Mouse (Mus musculus) hindbrain, embryonic 10.5 days (tissue): ENCODE results near the gene Dgkg. TPM values are rescaled to one million over a fixed set of nuclear protein-coding genes. Genes with fewer than 3 reads are reported as not detected.
A peak's percentile ranks its signal among the peaks of the same experiment; 100 is the strongest.

Experiments used
- DNase-seq: peaks from one replicate; pipeline ENCODE4 v3.0.0-alpha.2; 2017; ENCODE audit warnings: low spot score
- H3K27ac ChIP-seq: fragments of 300-500 bp; sonication (generic); 2 replicates; pipeline ENCODE4 v1.5.1; 2016; ENCODE audit warnings: mild to moderate bottlenecking, moderate library complexity
- H3K27me3 ChIP-seq: fragments of 300-500 bp; sonication (generic); 2 replicates; pipeline ENCODE4 v1.6.1; 2016; ENCODE audit warnings: mild to moderate bottlenecking; ENCODE audit not compliant: poor library complexity, insufficient read depth, severe bottlenecking
- H3K36me3 ChIP-seq: fragments of 300-500 bp; sonication (generic); 2 replicates; pipeline ENCODE4 v1.6.1; 2016; ENCODE audit warnings: mild to moderate bottlenecking, moderate library complexity
- H3K4me1 ChIP-seq: fragments of 300-500 bp; sonication (generic); replicated peaks from 2 replicates; pipeline ENCODE4 v1.6.1; 2016; ENCODE audit warnings: mild to moderate bottlenecking
- H3K4me3 ChIP-seq: fragments of 300-500 bp; sonication (generic); 2 replicates; pipeline ENCODE4 v1.5.1; 2016; ENCODE audit warnings: mild to moderate bottlenecking, moderate library complexity
- H3K9me3 ChIP-seq: fragments of 300-500 bp; sonication (generic); 2 replicates; pipeline ENCODE4 v1.6.1; 2016; ENCODE audit warnings: mild to moderate bottlenecking, moderate library complexity
- WGBS: fragments of 180-500 bp; shearing (Covaris S2); methylation state at CpG from one replicate; pipeline ENCODE4 v1.1.7; 2016; 5-methylcytosine and 5-hydroxymethylcytosine counted together
- polyA plus RNA-seq: library from polyadenylated mRNA; unstranded; fragments of >200 nt; fragmentation: Nextera tagmentation; extraction: Ambion mirVana; gene quantifications from 2 replicates; pipeline ENCODE4 v1.2.1, GENCODE M21; 2016

Gene Dgkg
- polyA plus RNA-seq, 1 experiment from 2014 or later = 0.20 TPM

DNA sequence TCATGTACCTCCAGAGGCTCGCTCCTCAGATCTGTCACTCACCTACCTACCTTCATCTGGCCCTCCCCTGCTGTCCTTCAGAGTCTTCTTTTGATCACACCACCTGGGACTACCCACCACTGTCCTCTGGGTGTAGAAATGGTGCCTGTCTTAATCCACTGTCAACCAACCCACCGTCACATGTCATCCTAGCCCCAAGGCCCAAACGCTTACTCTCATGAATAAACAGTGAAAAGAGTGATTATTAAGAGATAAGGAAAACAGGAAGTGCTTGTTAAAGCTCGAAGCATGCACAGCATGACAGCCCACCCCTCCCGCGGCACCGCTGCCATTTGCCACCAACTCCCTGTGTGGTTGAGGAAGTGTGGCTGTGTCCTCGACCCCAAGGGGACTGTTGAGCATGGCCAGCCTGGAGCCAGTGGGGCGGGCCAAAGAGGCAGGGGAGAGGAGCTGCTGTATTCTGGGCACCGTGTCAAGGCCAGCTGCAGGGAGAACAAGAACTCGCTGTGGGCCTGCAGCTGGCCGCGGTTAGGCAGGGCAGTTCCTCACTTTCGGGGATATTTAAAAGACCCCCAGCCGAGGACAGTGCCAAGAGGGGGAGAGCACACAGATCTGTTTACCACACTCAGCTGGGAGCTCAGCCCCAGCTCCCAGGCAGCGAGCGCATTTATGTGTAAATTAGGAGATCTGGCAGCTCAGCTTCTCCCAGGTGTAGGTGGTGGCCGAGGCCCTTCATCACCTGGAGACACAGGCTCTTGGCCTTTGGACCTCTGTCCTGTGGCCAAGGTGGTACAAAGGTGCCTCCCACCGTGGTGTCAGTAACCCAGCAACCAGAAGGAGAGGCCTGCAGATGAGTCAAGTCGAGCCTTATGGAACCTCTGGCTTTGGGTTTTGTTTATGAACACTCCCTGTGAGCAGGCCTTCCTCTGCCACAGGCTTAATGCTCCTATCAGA is 139.3 kb downstream of the Dgkg start:
- peaks cover 29% of the 10 kb centered on the region for H3K4me1 ChIP-seq
- 12% methylated on average over 20 of the region's 20 CpGs for WGBS
- 0 out of 2 replicates have a peak, but pooled peaks cover 1% of the 10 kb centered on the region for H3K9me3 ChIP-seq
- DNase-seq = peak; percentile 15
- no peak overlapping the region for H3K27ac ChIP-seq
- H3K27me3 ChIP-seq = no peaks in the 10 kb centered on the region
- no peak overlapping the region for H3K4me3 ChIP-seq
- H3K36me3 ChIP-seq = no peaks in the 10 kb centered on the region

DNA sequence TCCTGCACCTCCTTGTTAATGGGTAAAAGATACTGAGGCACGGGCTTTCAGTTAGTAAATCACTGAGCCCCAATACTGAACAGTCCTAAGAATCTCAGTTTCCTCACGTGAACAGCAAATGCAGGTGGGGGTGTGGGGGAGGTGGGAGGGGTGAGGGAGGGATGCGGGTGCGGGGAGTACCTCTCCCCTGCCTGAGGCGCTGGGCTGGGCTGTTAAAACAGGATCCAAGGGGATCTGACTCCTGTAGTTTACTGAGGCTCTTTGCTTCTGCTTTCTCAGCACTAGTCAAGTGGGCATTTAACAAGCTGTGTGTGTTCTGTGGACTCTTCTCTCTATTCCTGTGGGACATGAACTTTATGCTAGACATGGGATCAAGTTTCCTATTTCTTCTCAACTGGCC is 141.5 kb downstream of the Dgkg start:
- Histone ChIP-seq H3K9me3 (0 out of 2 replicates have a peak, but pooled peaks cover 3% of the 10 kb centered on the region), H3K4me3 (no peak overlapping the region), H3K4me1 (peaks cover 34% of the 10 kb centered on the region), H3K36me3 (no peaks in the 10 kb centered on the region), H3K27ac (no peak overlapping the region), H3K27me3 (no peaks in the 10 kb centered on the region)
- no peak for DNase-seq
- 40% methylated on average over 5 of the region's 5 CpGs for WGBS

DNA sequence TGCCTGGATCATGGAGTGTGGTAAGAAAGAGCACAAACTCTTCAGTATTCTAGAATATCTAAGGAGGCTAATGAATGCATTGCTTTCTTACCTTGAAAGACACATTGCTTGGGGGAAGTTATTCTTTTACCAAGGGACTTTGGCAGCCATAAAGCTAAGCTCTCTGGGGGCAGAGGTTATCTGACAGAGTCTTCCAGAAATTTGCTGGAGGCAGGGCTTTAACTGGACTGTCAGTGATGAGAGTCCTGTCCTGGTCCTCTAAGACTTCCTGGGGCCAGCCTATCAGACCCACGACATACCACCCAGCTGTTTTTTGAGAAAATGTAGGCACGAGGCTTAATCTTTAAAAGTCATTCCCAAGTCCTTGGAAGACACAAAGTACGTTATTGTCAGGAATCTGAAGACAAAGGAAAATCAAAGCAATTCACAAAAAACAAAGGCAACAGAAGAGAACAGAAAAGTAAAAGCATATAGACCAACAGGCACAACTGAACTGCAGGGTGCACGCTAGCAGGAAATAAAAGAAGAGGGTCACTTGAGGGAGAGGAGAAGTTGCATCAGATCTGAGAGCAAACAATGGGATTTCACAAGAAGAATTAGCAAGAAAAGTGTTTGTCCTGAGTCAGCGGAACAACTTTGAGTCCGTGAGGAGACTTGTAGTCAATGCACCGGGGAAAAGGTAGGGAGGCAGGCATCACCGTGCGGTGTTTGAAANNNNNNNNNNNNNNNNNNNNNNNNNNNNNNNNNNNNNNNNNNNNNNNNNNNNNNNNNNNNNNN is 146.0 kb downstream of the Dgkg start:
- WGBS = 59% methylated on average over 9 of the region's 9 CpGs
- H3K27me3 ChIP-seq = no peaks in the 10 kb centered on the region
- 0 out of 2 replicates have a peak, but pooled peaks cover 3% of the 10 kb centered on the region for H3K9me3 ChIP-seq
- H3K27ac ChIP-seq = no peak overlapping the region
- no peak for DNase-seq
- H3K4me1 ChIP-seq = peaks cover 25% of the 10 kb centered on the region
- H3K4me3 ChIP-seq = no peak overlapping the region
- no peaks in the 10 kb centered on the region for H3K36me3 ChIP-seq

DNA sequence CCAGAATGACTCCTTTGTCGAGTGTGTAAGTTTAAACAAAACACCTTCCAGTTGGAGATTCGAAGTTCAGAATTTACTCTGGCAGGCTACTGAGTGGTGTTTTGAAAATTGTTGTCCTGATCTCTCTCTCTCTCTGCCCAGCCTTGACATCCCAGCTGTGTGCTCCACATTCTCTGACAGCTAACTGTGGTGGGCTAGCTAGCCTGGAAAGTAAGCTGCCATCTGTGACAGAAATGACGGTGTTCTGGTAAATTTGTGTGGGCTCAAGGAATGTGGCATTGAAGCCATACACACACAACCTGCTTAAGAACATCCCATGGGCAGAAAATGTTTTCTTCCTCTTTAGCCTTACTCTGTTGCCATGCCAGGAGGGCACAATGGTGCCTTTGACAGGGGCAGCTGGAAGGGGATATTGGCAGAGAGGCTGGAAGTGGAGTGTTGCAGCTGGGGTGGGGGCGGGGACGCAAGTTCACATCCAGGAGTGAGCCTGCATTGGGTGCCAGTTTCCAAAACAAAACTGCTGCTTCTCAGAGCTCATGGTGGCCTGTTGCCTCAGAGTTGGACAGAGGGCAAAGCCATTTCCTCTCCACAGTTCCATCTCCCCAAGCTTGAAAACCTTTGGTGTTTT is 148.0 kb downstream of the Dgkg start:
- H3K4me1 ChIP-seq = peaks cover 27% of the 10 kb centered on the region
- H3K4me3 ChIP-seq = no peak overlapping the region
- H3K36me3 ChIP-seq = no peaks in the 10 kb centered on the region
- WGBS = 77% methylated on average over 5 of the region's 5 CpGs
- H3K27me3 ChIP-seq = no peaks in the 10 kb centered on the region
- no peak for DNase-seq
- H3K27ac ChIP-seq = no peak overlapping the region
- 0 out of 2 replicates have a peak, but pooled peaks cover 3% of the 10 kb centered on the region for H3K9me3 ChIP-seq

DNA sequence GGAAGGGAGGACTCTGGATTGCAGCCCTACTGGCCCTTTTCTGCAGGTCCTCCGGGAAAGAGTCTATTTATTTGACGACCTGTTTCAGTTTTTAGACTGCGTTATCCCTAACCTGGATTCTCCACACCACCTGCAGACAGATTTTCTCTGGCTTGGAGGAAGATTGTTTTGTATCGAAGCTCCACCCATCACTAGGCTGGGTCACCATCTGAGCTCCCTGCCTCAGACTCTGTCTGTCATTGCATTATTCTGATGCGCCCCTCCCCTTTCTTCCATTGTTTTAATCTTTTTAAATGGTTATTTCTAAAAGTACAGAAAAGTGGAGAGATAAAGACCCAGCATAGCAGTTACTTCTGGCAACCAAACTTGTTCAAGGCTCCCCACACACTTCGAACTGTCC is 151.4 kb downstream of the Dgkg start:
- WGBS = 46% methylated on average over 6 of the region's 6 CpGs
- DNase-seq = no peak
- H3K27ac ChIP-seq = no peak overlapping the region
- H3K36me3 ChIP-seq = no peaks in the 10 kb centered on the region
- no peaks in the 10 kb centered on the region for H3K27me3 ChIP-seq
- H3K9me3 ChIP-seq = no peaks in the 10 kb centered on the region
- H3K4me3 ChIP-seq = no peak overlapping the region
- H3K4me1 ChIP-seq = peaks cover 22% of the 10 kb centered on the region

DNA sequence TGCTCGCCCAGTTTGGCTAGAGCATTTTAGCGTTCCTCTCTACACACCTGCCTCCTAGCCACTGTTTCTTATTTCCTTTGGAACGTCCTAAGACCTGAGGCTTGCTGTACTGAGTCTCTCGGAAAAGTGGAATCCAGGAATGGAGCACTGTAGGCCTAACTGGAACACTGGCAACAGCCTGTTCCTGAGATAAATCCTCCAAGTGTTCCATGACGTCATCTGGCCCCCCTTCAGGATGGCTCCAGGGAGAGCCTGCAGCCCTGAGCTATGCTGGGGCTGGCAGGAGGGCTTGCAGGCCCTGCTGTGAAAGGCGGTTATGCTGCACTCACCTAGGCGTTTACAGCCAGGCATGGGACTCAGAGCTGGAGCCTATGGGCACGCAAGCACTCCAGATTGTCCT is 152.2 kb downstream of the Dgkg start:
- H3K4me1 ChIP-seq = peaks cover 22% of the 10 kb centered on the region
- no peak for DNase-seq
- WGBS = 39% methylated on average over 8 of the region's 8 CpGs

DNA sequence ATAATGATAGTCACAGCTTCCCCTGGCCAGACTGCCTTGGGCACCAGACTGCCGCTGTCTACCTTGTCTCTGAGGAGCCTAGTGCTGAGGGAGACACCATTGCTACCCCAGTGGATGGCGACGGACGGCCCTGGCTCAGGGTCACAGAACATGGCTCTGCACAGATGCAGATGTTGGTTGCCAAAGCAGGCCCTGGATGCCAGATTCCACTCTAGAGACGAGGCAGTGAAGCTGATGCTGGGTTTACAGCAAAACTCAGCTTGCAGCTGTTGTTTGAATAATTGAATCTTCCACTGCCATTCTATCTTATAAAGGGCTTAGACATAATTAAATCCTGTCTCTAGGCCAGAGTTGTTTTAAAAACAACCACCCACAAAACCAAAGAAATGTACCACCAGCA is 153.0 kb downstream of the Dgkg start:
- 83% methylated on average over 5 of the region's 5 CpGs for WGBS
- peaks cover 15% of the 10 kb centered on the region for H3K4me1 ChIP-seq
- H3K36me3 ChIP-seq = no peaks in the 10 kb centered on the region
- no peak for DNase-seq
- no peaks in the 10 kb centered on the region for H3K27me3 ChIP-seq
- H3K9me3 ChIP-seq = no peaks in the 10 kb centered on the region
- no peak overlapping the region for H3K27ac ChIP-seq
- H3K4me3 ChIP-seq = no peak overlapping the region

More for the DNA sequence above, 152.2 kb downstream of the Dgkg start:
- Histone ChIP-seq H3K27ac (no peak overlapping the region), H3K27me3 (no peaks in the 10 kb centered on the region), H3K9me3 (no peaks in the 10 kb centered on the region), H3K36me3 (no peaks in the 10 kb centered on the region), H3K4me3 (no peak overlapping the region)

DNA sequence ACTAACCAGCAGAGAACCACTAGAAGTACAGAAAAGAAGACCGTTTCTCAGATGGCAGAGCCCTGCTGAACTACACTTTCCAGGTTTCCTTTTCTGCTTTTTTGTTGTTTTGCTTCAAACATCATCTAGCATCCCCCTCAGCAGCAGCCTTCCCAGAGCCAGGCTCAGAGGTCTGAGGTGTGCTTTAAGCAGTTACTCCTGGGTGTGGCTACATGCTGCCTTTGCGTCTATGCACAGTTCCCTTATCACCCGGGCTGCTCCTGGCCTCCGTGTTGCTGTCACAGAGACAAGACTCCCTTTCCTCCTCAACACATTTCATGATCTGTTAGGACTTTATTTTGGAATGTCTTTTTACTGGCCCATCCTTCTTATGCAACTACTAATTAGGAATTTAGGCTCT is 153.6 kb downstream of the Dgkg start:
- Histone ChIP-seq H3K9me3 (no peaks in the 10 kb centered on the region), H3K27ac (no peak overlapping the region), H3K27me3 (no peaks in the 10 kb centered on the region), H3K4me3 (no peak overlapping the region), H3K4me1 (peaks cover 12% of the 10 kb centered on the region), H3K36me3 (no peaks in the 10 kb centered on the region)
- DNase-seq = no peak
- WGBS = 85% methylated on average over 4 of the region's 4 CpGs

DNA sequence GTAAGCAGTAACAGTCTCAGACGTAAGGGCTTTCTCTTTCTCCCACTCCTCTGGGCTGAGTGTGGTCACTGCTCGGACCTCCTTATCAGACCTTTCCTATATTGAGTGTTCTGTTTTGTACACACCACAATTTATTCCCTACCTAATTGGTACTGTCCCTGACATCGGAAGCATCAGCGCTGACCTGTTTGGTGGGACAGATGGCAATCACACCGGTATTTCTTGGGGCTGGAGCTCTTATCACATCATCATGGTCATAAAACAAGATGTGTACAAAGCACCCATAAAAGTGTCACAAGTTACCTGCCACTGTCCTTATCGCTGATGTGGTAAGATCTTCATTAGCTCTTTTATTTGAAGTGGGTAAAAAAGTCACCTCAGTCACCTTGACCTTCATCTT is 155.2 kb downstream of the Dgkg start:
- no peak for DNase-seq
- H3K4me3 ChIP-seq = no peak overlapping the region
- no peaks in the 10 kb centered on the region for H3K27me3 ChIP-seq
- H3K9me3 ChIP-seq = no peaks in the 10 kb centered on the region
- 91% methylated on average over 6 of the region's 6 CpGs for WGBS
- no peak overlapping the region for H3K27ac ChIP-seq
- H3K36me3 ChIP-seq = no peaks in the 10 kb centered on the region
- peaks cover 12% of the 10 kb centered on the region for H3K4me1 ChIP-seq

DNA sequence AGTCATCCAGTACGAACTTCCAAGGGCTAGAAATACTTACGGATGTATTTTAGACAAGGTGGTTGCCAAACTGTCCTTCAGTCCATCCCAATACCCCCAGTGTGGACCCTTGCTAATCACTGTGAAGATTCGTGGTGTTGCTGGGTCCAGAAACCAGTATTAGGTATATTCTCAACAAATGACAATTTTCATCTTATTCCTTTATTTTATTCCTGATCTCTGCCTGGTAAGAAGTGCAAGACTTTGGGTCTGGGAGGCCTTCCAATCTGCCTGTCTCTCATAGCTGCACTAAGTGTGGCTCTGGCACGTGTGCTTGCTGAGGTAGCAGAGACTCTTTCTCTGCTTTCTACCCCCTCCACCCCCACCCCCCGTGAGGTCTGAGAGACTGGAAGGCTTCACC is 156.5 kb downstream of the Dgkg start:
- no peak for DNase-seq
- Histone ChIP-seq H3K27me3 (no peaks in the 10 kb centered on the region), H3K9me3 (no peaks in the 10 kb centered on the region), H3K27ac (no peak overlapping the region), H3K4me3 (no peak overlapping the region), H3K4me1 (peaks cover 7% of the 10 kb centered on the region), H3K36me3 (no peaks in the 10 kb centered on the region)
- WGBS = 88% methylated on average over 5 of the region's 5 CpGs

DNA sequence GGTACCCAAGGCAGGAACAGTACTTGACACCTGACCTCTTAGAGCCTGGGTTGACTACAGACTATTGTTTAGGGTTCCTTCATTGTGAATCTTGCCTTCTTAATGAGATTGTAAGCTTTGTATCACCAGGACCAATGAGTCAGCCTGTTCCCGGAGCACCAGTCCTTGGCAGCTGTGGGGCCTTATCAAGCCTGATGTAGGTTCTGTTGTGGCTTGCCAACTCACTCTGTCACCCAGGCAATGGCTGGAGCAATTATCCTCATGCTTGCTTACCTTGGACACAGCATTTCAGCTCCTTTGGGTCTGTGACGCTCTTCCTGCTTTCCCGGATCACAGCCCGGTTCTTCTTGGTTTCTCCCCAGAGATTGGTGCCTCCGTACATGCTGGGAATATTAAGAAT is 157.1 kb downstream of the Dgkg start:
- Histone ChIP-seq H3K27ac (no peak overlapping the region), H3K9me3 (no peaks in the 10 kb centered on the region), H3K4me1 (peaks cover 2% of the 10 kb centered on the region; the same call in 1 of the 2 replicates), H3K4me3 (no peak overlapping the region), H3K27me3 (no peaks in the 10 kb centered on the region), H3K36me3 (no peaks in the 10 kb centered on the region)
- WGBS = 90% methylated on average over 5 of the region's 5 CpGs
- DNase-seq = no peak

DNA sequence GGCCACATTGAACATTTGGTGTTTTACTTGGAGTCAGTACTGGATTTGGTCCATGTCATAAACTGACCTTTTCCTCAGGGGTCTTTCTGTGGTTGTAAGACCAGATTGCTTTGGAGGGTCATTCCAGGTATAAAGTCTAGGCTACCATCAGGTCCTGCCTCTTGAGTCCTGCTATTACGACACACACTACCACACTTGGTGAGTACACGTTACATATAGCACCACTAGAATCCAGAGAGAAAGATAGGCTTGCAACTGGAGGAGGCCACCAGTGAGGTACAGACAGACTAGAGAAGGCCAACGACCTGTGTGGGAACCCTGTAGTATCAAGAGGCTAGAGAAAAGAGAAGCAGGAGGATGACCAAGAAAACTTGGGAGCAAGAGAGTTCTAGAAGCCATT is 157.6 kb downstream of the Dgkg start:
- H3K27me3 ChIP-seq = no peaks in the 10 kb centered on the region
- no peak overlapping the region for H3K4me3 ChIP-seq
- no peaks in the 10 kb centered on the region for H3K4me1 ChIP-seq
- DNase-seq = no peak
- WGBS = 88% methylated on average over 3 of the region's 3 CpGs
- H3K9me3 ChIP-seq = no peaks in the 10 kb centered on the region
- no peak overlapping the region for H3K27ac ChIP-seq
- H3K36me3 ChIP-seq = no peaks in the 10 kb centered on the region
